Mouse (Mus musculus): ENCODE data around the gene E130308A19Rik. TPM values are rescaled to one million over a fixed set of nuclear protein-coding genes. Genes with fewer than 3 reads are reported as not detected.

The E130308A19Rik gene
- polyA plus RNA-seq, 1 experiment, result 3.0 TPM

- Histone ChIP-seq H3K4me2 (ENCODE audit: low read depth) (no peak overlapping the region), H3ac (ENCODE audit: control insufficient read depth, insufficient read length) (no peak overlapping the region), H3K36me3 (ENCODE audit: control insufficient read depth, insufficient read depth) (no peaks in the 10 kb centered on the region), H3K79me2 (ENCODE audit: control insufficient read depth, insufficient read depth) (peaks cover 15% of the 10 kb centered on the region), H3K27me3 (ENCODE audit: control insufficient read depth, insufficient read depth, insufficient read length) (no peaks in the 10 kb centered on the region), H3K4me3 (no peak overlapping the region)
- TF ChIP-seq SRF (IDR thresholded peaks at IDR 0.05; ENCODE audit: control insufficient read depth, insufficient read length, low read depth), result no peak
These were observed 177.3 kb downstream of the E130308A19Rik start for GRCm38 (mm10) chr4:59803358-59803757.

GRCm38 (mm10) chr4:59804754-59805153, 178.7 kb downstream of the E130308A19Rik start:
- Histone ChIP-seq H3ac (ENCODE audit: control insufficient read depth, insufficient read length) (no peak overlapping the region), H3K4me3 (peak overlapping the region; percentile 65), H3K79me2 (ENCODE audit: control insufficient read depth, insufficient read depth) (peaks cover 25% of the 10 kb centered on the region), H3K4me2 (ENCODE audit: low read depth) (peak overlapping the region; percentile 99), H3K36me3 (ENCODE audit: control insufficient read depth, insufficient read depth) (no peaks in the 10 kb centered on the region), H3K27me3 (ENCODE audit: control insufficient read depth, insufficient read depth, insufficient read length) (no peaks in the 10 kb centered on the region)
- TF ChIP-seq TCF3 (IDR thresholded peaks at IDR 0.05; ENCODE audit: insufficient read length, low read depth), result no peak
- no peak for TF ChIP-seq REST (IDR thresholded peaks at IDR 0.05; ENCODE audit: insufficient read depth, insufficient read length)
- no peak for TF ChIP-seq USF1 (IDR thresholded peaks at IDR 0.05; ENCODE audit: low read depth)
- TF ChIP-seq TCF12 (IDR thresholded peaks at IDR 0.05; ENCODE audit: insufficient read depth, poor library complexity, severe bottlenecking), result no peak
- TF ChIP-seq CEBPB (IDR thresholded peaks at IDR 0.05; ENCODE audit: insufficient read depth, poor library complexity, severe bottlenecking), result no peak
- no peak for TF ChIP-seq MYOG (IDR thresholded peaks at IDR 0.05; ENCODE audit: control insufficient read depth in 1 of 3, insufficient read depth in 1 of 3, insufficient read length in 2 of 3, low read depth in 2 of 3)
- TF ChIP-seq POLR2A (IDR thresholded peaks at IDR 0.05; ENCODE audit: insufficient read length, low read depth), result no peak
- no peak for TF ChIP-seq POLR2AphosphoS2 (IDR thresholded peaks at IDR 0.05; ENCODE audit: insufficient read length, low read depth)
- TF ChIP-seq MYOD1 (IDR thresholded peaks at IDR 0.05; ENCODE audit: control insufficient read depth in 1 of 3, insufficient read length in 2 of 3, low read depth in 2 of 3), result no peak
- no peak for TF ChIP-seq MAX (IDR thresholded peaks at IDR 0.05; ENCODE audit: low read depth)
- TF ChIP-seq E2F4 (IDR thresholded peaks at IDR 0.05; ENCODE audit: insufficient read depth), result no peak

- peak within 1 kb of the TSS; percentile 99 for H3K4me2 ChIP-seq (ENCODE audit: low read depth)
- peak within 1 kb of the TSS; percentile 37 for H3ac ChIP-seq (ENCODE audit: control insufficient read depth, insufficient read length)
- H3K27me3 ChIP-seq (ENCODE audit: control insufficient read depth, insufficient read depth, insufficient read length), result no peaks in the 10 kb centered on the region
- TF ChIP-seq POLR2AphosphoS2 (IDR thresholded peaks at IDR 0.05; ENCODE audit: insufficient read length, low read depth) (peak; percentile 90), POLR2A (IDR thresholded peaks at IDR 0.05; ENCODE audit: insufficient read length, low read depth) (peak; percentile 96), MAX (IDR thresholded peaks at IDR 0.05; ENCODE audit: low read depth) (no peak), TCF3 (IDR thresholded peaks at IDR 0.05; ENCODE audit: insufficient read length, low read depth) (no peak), MYOD1 (IDR thresholded peaks at IDR 0.05; ENCODE audit: control insufficient read depth in 1 of 3, insufficient read length in 2 of 3, low read depth in 2 of 3) (no peak)
- H3K4me3 ChIP-seq, result peak within 1 kb of the TSS; percentile 65
- H3K36me3 ChIP-seq (ENCODE audit: control insufficient read depth, insufficient read depth), result no peaks in the 10 kb centered on the region
- H3K79me2 ChIP-seq (ENCODE audit: control insufficient read depth, insufficient read depth), result peaks cover 25% of the 10 kb centered on the region
These were observed 179.4 kb downstream of the E130308A19Rik start, which contains the start of gene Snx30 for GRCm38 (mm10) chr4:59805181-59805967. Snx30 (plus strand) TSS chr4:59805840.

GRCm38 (mm10) chr4:59805968-59806878, 180.2 kb downstream of the E130308A19Rik start:
- TF ChIP-seq MYOD1 (IDR thresholded peaks at IDR 0.05; ENCODE audit: control insufficient read depth in 1 of 3, insufficient read length in 2 of 3, low read depth in 2 of 3) (peak in 2 of 3 experiments; percentile 90 to 93), POLR2AphosphoS2 (IDR thresholded peaks at IDR 0.05; ENCODE audit: insufficient read length, low read depth) (no peak), E2F4 (IDR thresholded peaks at IDR 0.05; ENCODE audit: insufficient read depth) (no peak), POLR2A (IDR thresholded peaks at IDR 0.05; ENCODE audit: insufficient read length, low read depth) (peak; percentile 27), CEBPB (IDR thresholded peaks at IDR 0.05; ENCODE audit: insufficient read depth, poor library complexity, severe bottlenecking) (no peak), SRF (IDR thresholded peaks at IDR 0.05; ENCODE audit: control insufficient read depth, insufficient read length, low read depth) (no peak), TCF3 (IDR thresholded peaks at IDR 0.05; ENCODE audit: insufficient read length, low read depth) (peak; percentile 19), USF1 (IDR thresholded peaks at IDR 0.05; ENCODE audit: low read depth) (peak; percentile 72), TCF12 (IDR thresholded peaks at IDR 0.05; ENCODE audit: insufficient read depth, poor library complexity, severe bottlenecking) (no peak), MYOG (IDR thresholded peaks at IDR 0.05; ENCODE audit: control insufficient read depth in 1 of 3, insufficient read depth in 1 of 3, insufficient read length in 2 of 3, low read depth in 2 of 3) (peak; percentile 32 to 99 (median 95)), REST (IDR thresholded peaks at IDR 0.05; ENCODE audit: insufficient read depth, insufficient read length) (no peak), MAX (IDR thresholded peaks at IDR 0.05; ENCODE audit: low read depth) (no peak)
- peak overlapping the region; percentile 37 for H3ac ChIP-seq (ENCODE audit: control insufficient read depth, insufficient read length)
- H3K79me2 ChIP-seq (ENCODE audit: control insufficient read depth, insufficient read depth), result peaks cover 25% of the 10 kb centered on the region
- H3K27me3 ChIP-seq (ENCODE audit: control insufficient read depth, insufficient read depth, insufficient read length), result no peaks in the 10 kb centered on the region
- H3K4me3 ChIP-seq, result peak overlapping the region; percentile 65
- H3K36me3 ChIP-seq (ENCODE audit: control insufficient read depth, insufficient read depth), result no peaks in the 10 kb centered on the region
- H3K4me2 ChIP-seq (ENCODE audit: low read depth), result peak overlapping the region; percentile 80

Data from myocyte (in vitro differentiated cells).